Mouse (Mus musculus) midbrain, embryonic 14.5 days (tissue): ENCODE data around the gene Anks1. TPM values are rescaled to one million over a fixed set of nuclear protein-coding genes. Genes with fewer than 3 reads are reported as not detected.
A peak's percentile ranks its signal among the peaks of the same experiment; 100 is the strongest.

Experiments
- ATAC-seq: fragments of 200-750 bp; cut with Nextera tagmentation; 2 replicates; pipeline ENCODE4 v1.8.0; 2017; ENCODE audit warnings: moderate number of reproducible peaks, moderate library complexity; ENCODE audit not compliant: low FRiP score, low TSS enrichment
- DNase-seq: peaks from one replicate; pipeline ENCODE4 v3.0.0-alpha.2; 2015
- H3K27ac ChIP-seq: fragments of 300-500 bp; sonication (generic); replicated peaks from 2 replicates; pipeline ENCODE4 v1.5.1; 2014; ENCODE audit warnings: mild to moderate bottlenecking, low read depth, low read length, moderate library complexity
- H3K27me3 ChIP-seq: fragments of 300-500 bp; sonication (generic); 2 replicates; pipeline ENCODE4 v1.6.1; 2014; ENCODE audit warnings: low read length, control low read depth, mixed read lengths; ENCODE audit not compliant: control insufficient read depth, insufficient read depth
- H3K36me3 ChIP-seq: fragments of 300-500 bp; sonication (generic); 2 replicates; pipeline ENCODE4 v1.6.1; 2014; ENCODE audit warnings: low read length, control low read depth; ENCODE audit not compliant: control insufficient read depth, insufficient read depth
- H3K4me1 ChIP-seq: fragments of 300-500 bp; sonication (generic); 2 replicates; pipeline ENCODE4 v1.6.1; 2014; ENCODE audit warnings: mild to moderate bottlenecking, antibody characterized with exemption, low read length, control low read depth; ENCODE audit not compliant: control insufficient read depth, insufficient read depth
- H3K4me2 ChIP-seq: fragments of 300-500 bp; sonication (generic); 2 replicates; pipeline ENCODE4 v1.6.1; 2014; ENCODE audit warnings: mild to moderate bottlenecking, low read length, moderate library complexity
- H3K4me3 ChIP-seq: fragments of 300-500 bp; sonication (generic); replicated peaks from 2 replicates; pipeline ENCODE4 v1.5.1; 2014; ENCODE audit warnings: low read depth, low read length
- H3K9ac ChIP-seq: fragments of 300-500 bp; sonication (generic); replicated peaks from 2 replicates; pipeline ENCODE4 v1.6.1; 2014; ENCODE audit warnings: mild to moderate bottlenecking, low read length, moderate library complexity
- H3K9me3 ChIP-seq: fragments of 300-500 bp; sonication (generic); 2 replicates; pipeline ENCODE4 v1.6.1; 2016; ENCODE audit warnings: low read length, control low read depth, mixed read lengths; ENCODE audit not compliant: control insufficient read depth
- WGBS: fragments of 180-500 bp; shearing (Covaris S2); extraction: QIAGEN DNeasy Blood & Tissue Kit; methylation state at CpG from one replicate; pipeline ENCODE4 v1.1.7; 2014; 5-methylcytosine and 5-hydroxymethylcytosine counted together
- polyA plus RNA-seq: library from polyadenylated mRNA; unstranded; fragments of >200 nt; fragmentation: Nextera tagmentation; extraction: Ambion mirVana; gene quantifications from 2 replicates; pipeline ENCODE4 v1.2.1, GENCODE M21; 2014

Gene Anks1
- polyA plus RNA-seq, 1 experiment from 2014 or later, result 69.2 TPM

DNA sequence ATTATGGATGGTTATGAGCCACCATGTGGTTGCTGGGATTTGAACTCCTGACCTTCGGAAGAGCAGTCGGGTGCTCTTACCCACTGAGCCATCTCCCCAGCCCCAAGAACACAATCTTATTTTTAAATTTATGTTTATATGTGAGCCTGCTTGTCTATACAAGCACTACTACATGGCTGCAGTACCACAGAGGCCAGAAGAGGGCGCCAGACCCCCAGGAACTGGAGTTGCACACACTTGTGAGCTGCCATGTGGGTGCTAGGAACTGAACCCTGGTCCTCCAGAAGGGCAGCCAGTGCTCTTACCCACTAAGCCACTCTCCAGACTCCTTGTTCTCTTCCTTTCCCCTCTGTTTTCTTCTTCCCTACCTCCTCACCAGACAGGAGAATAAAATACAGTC, 184.7 kb downstream of the Anks1 start:
- WGBS, result 83% methylated on average over 3 of the region's 3 CpGs
- Histone ChIP-seq H3K4me1 (no peaks in the 10 kb centered on the region), H3K27ac (no peak overlapping the region), H3K9ac (no peak overlapping the region), H3K4me3 (no peak overlapping the region), H3K27me3 (no peaks in the 10 kb centered on the region), H3K9me3 (0 out of 2 replicates have a peak, but pooled peaks cover 4% of the 10 kb centered on the region), H3K36me3 (no peaks in the 10 kb centered on the region), H3K4me2 (no peak overlapping the region)
- no peak for ATAC-seq
- DNase-seq, result no peak

DNA sequence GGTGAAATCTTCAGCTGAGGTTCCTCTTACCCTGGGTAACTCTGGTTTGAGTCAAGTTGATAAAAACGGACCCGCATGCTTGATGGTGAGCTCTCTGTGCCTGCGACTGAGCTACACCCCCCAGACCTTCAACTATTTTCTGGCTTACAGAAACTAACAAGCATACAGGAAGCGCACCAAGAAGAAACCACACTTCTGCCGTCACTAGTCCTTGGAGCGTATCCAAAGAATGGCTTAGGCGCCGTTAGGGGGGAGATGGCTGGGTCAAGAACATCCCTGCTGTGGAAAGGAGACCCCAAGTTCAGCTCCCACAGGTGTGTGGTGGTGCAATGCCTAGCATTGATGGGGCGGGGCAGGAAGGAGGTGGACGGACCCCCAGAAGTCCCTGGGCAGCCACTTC, 187.3 kb downstream of the Anks1 start:
- 83% methylated on average over 10 of the region's 10 CpGs for WGBS
- H3K4me3 ChIP-seq, result no peak overlapping the region
- 0 out of 2 replicates have a peak, but pooled peaks cover 4% of the 10 kb centered on the region for H3K9me3 ChIP-seq
- no peaks in the 10 kb centered on the region for H3K27me3 ChIP-seq
- DNase-seq (no peak), ATAC-seq (no peak)
- H3K27ac ChIP-seq, result no peak overlapping the region
- no peaks in the 10 kb centered on the region for H3K36me3 ChIP-seq
- no peak overlapping the region for H3K4me2 ChIP-seq
- H3K9ac ChIP-seq, result no peak overlapping the region
- H3K4me1 ChIP-seq, result peaks cover 2% of the 10 kb centered on the region; the same call in 1 of the 2 replicates

DNA sequence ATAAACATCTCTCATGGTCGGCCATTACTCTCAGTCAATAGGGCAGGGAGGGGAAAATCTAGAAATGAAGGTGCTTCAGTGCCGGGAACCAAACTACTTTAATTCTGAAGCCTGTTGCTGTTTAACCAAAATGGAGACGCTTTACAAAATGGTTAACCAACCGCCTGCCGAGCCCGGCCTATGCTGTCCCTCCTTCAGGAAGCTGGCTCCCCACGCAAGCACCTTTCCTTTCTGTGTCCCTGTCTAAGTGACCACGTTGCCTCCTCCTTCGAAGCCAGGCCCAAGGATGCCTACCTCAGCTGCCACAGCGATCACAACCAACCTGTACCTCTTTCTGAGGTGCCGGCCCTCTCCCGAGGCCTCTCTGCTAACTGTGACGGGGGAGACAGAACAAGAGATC, 188.2 kb downstream of the Anks1 start:
- Histone ChIP-seq H3K27me3 (no peaks in the 10 kb centered on the region), H3K9me3 (0 out of 2 replicates have a peak, but pooled peaks cover 2% of the 10 kb centered on the region), H3K9ac (no peak overlapping the region), H3K4me3 (no peak overlapping the region), H3K27ac (no peak overlapping the region), H3K4me2 (no peak overlapping the region), H3K4me1 (peaks cover 11% of the 10 kb centered on the region; the same call in 1 of the 2 replicates), H3K36me3 (no peaks in the 10 kb centered on the region)
- WGBS, result 92% methylated on average over 13 of the region's 13 CpGs
- no peak for ATAC-seq
- no peak for DNase-seq

DNA sequence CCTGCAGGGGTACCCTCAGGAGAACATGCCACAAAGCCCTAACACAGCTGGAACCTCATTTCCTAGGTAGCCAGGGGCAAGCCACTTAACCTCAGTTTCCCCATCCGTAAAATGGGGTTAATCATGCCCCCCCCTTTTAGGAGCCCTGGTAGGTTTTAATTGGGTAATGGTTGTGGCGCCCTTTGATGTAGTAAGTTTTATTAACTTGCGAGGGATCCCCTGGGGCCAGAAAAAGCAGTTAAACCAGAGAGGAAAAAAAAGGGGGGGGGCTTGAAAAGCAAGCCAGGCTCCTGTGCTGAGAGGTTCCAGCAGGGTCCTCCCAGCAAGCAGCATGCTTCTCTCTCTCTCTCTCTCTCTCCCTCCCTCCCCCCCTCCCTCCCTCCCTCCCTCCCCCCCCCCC, 190.0 kb downstream of the Anks1 start:
- no peak overlapping the region for H3K4me2 ChIP-seq
- ATAC-seq (no peak), DNase-seq (no peak)
- no peak overlapping the region for H3K27ac ChIP-seq
- H3K4me3 ChIP-seq, result no peak overlapping the region
- H3K4me1 ChIP-seq, result peaks cover 12% of the 10 kb centered on the region; the same call in 1 of the 2 replicates
- H3K9me3 ChIP-seq, result no peaks in the 10 kb centered on the region
- H3K36me3 ChIP-seq, result no peaks in the 10 kb centered on the region
- no peaks in the 10 kb centered on the region for H3K27me3 ChIP-seq
- WGBS, result 65% methylated on average over 3 of the region's 3 CpGs
- no peak overlapping the region for H3K9ac ChIP-seq

DNA sequence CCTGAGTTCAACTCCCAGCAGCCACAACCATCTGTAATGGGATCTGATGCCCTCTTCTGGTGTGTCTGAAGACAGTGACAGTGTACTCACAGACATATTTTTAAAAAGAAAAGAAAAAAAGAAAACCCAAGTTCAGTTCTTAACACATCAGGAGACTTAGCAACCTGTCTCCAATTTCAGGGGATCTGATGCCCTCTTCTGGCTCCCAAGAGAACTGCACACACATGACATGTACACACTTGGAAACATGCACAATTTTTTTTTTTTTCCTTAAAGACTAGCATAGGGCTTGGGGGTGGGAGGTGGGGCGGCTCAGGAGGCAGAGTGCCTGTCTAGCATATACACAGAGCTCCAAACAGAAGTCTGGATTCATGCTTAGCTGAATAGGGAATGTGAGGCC, 191.6 kb downstream of the Anks1 start:
- Histone ChIP-seq H3K4me1 (peaks cover 12% of the 10 kb centered on the region; the same call in 1 of the 2 replicates), H3K36me3 (no peaks in the 10 kb centered on the region), H3K4me3 (no peak overlapping the region), H3K4me2 (no peak overlapping the region), H3K27me3 (no peaks in the 10 kb centered on the region), H3K27ac (peak overlapping the region; percentile 60; the same call in 1 of the 2 replicates), H3K9ac (no peak overlapping the region), H3K9me3 (no peaks in the 10 kb centered on the region)
- DNase-seq (no peak), ATAC-seq (no peak)
- 90% methylated on average over 1 of the region's 1 CpGs for WGBS

DNA sequence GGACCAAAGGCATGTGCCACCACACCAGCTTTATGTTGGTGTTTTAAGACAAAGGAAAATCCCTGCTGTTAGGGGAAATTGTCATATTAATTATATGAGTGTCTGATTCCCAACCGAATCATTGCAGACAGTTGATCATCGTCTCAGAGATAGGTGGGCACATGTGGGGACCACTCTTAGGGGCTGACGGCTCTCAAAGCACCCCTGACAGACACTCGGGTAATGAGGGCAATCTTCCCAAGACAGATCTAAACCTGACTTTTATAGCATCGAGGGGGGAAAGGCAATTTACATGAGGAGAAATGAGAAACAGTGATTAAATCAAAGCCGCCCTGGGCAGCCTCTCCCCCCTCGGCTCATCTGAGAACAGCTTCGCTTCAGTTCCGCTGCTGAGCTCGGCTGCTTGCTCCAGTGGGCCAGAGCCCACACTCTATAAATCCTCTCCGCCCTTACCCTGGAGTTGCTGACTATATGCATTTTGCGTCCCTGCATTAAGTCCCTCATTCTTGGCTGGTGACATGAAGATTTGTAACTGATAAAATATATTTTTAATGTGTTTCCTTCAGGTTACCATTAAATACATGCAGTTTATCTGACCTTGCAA, 192.3 kb downstream of the Anks1 start:
- no peak overlapping the region for H3K4me3 ChIP-seq
- WGBS, result 23% methylated on average over 12 of the region's 12 CpGs

DNA sequence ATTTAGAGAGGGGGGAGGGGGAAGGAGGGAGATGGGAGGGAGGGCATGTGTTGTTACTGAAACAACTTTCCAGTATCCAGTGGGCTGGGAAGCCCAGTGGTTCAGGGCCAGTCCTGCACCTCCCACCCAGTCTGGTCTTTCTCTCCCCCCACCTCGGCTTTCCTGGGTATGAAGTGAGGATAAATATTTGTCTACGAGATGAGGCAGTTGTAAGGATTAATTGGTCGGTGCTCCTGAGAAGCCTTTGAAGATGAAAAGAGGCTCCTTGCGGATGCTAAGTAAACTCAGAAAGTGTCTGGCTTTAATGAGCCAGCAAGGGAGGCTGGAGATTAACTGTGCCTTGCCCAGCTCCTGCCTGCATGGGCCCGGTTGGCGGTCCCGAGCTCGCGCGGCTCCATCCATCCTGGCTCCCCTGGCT, 192.8 kb downstream of the Anks1 start:
- 8% methylated on average over 10 of the region's 10 CpGs for WGBS
- H3K9me3 ChIP-seq, result no peaks in the 10 kb centered on the region
- H3K27me3 ChIP-seq, result no peaks in the 10 kb centered on the region
- H3K4me2 ChIP-seq, result no peak overlapping the region
- DNase-seq, result peak; percentile 65
- peak overlapping the region; percentile 60 for H3K27ac ChIP-seq
- no peak for ATAC-seq
- H3K4me3 ChIP-seq, result no peak overlapping the region
- no peaks in the 10 kb centered on the region for H3K36me3 ChIP-seq
- no peak overlapping the region for H3K9ac ChIP-seq
- H3K4me1 ChIP-seq, result peaks cover 12% of the 10 kb centered on the region; the same call in 1 of the 2 replicates

More for the DNA sequence above, 192.3 kb downstream of the Anks1 start:
- no peaks in the 10 kb centered on the region for H3K36me3 ChIP-seq
- DNase-seq, result peak; percentile 68
- H3K9ac ChIP-seq, result no peak overlapping the region
- H3K4me1 ChIP-seq, result peaks cover 12% of the 10 kb centered on the region; the same call in 1 of the 2 replicates
- H3K27me3 ChIP-seq, result no peaks in the 10 kb centered on the region
- H3K9me3 ChIP-seq, result no peaks in the 10 kb centered on the region
- no peak for ATAC-seq
- peak overlapping the region; percentile 60 for H3K27ac ChIP-seq
- H3K4me2 ChIP-seq, result no peak overlapping the region

DNA sequence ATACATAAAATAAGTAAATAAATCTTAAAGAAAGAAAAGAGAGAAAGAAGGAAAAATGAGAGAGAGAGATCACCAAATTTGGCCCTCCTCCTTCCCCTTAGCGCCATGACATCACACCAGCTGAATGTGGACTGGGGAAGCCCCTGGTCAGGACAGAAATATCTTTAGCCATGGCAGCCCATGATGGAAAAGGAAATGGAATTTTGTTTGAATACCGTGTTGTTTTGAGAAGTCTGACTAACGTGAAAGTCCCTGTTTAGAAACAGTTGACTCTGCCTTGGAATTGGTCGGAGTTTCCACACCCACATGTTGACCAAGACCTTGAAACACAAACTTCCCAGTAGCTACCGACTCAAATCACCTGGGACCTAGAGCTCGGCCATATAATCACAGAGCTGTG, 195.3 kb downstream of the Anks1 start:
- no peaks in the 10 kb centered on the region for H3K9me3 ChIP-seq

DNA sequence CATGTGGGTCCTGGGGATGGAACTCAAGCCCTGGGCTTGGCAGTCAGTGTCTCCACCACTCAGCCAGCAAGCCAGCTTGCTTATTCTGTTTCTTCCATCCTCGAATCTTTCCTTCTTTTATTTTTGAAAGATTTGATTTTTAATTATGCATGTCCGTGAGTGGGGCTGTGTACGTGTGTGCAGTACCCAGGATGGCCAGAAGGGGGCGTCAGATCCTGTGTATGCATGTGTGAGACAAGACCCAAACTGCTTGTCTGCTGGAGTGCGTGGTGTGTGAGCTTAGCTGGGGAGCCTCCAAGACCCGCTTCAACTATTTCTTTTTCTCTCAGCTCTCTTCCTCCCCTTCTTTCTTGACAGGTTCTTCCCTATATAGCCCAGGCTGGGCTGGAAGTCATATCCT, 197.2 kb downstream of the Anks1 start:
- no peak overlapping the region for H3K9ac ChIP-seq
- ATAC-seq (no peak), DNase-seq (no peak)
- no peak overlapping the region for H3K4me2 ChIP-seq
- no peak overlapping the region for H3K27ac ChIP-seq
- no peak overlapping the region for H3K4me3 ChIP-seq
- H3K9me3 ChIP-seq, result no peaks in the 10 kb centered on the region
- H3K27me3 ChIP-seq, result no peaks in the 10 kb centered on the region
- 84% methylated on average over 6 of the region's 6 CpGs for WGBS
- H3K36me3 ChIP-seq, result no peaks in the 10 kb centered on the region
- H3K4me1 ChIP-seq, result peaks cover 11% of the 10 kb centered on the region; the same call in 1 of the 2 replicates

More for the DNA sequence above, 195.3 kb downstream of the Anks1 start:
- H3K36me3 ChIP-seq, result no peaks in the 10 kb centered on the region
- no peak overlapping the region for H3K9ac ChIP-seq
- H3K4me1 ChIP-seq, result peaks cover 12% of the 10 kb centered on the region; the same call in 1 of the 2 replicates
- no peaks in the 10 kb centered on the region for H3K27me3 ChIP-seq
- no peak overlapping the region for H3K27ac ChIP-seq
- H3K4me2 ChIP-seq, result no peak overlapping the region
- ATAC-seq, result no peak
- no peak for DNase-seq
- no peak overlapping the region for H3K4me3 ChIP-seq
- WGBS, result 93% methylated on average over 6 of the region's 6 CpGs
